In genomic region chr1:39196676-39197375, GRCm38 (mm10) we compare ENCODE assay signal across 10 mouse cellular contexts. TPM values are rescaled to one million over a fixed set of nuclear protein-coding genes. Genes with fewer than 3 reads are reported as not detected.
A peak's percentile ranks its signal among the peaks of the same experiment; 100 is the strongest.
DNase-seq lines count a peak whose midpoint lies in the region; ATAC-seq and TF ChIP-seq lines count a peak whose summit lies in the region.
"Had no signal": no experiment of that assay in that cellular context is flagged by ENCODE, and none has a peak within 500 bp of the region (broad histone marks: within the 10 kb centered on the region; RNA-seq: fewer than 3 reads in every experiment).

No protein-coding gene starts in this region.

- no peak for TF ChIP-seq CTCF in thymus, adult 2 months (IDR thresholded peaks at IDR 0.05; ENCODE audit: borderline replicate concordance, control insufficient read depth, extremely low read depth, insufficient read depth, low read length, poor library complexity)

- TF ChIP-seq POLR2A in thymus, adult 2 months (IDR thresholded peaks at IDR 0.05; ENCODE audit: control insufficient read depth, extremely low read depth, insufficient read depth, low read length, poor library complexity), result no peak

- H3K4me2 ChIP-seq in forebrain, embryonic 14.5 days (ENCODE audit: low read length), result no peak overlapping the region

- H3K9me3 ChIP-seq in forebrain, embryonic 14.5 days (replicated peaks; ENCODE audit: control insufficient read depth, low read length), result no peaks in the 10 kb centered on the region
- no peaks in the 10 kb centered on the region for H3K9me3 ChIP-seq in forebrain, embryonic 10.5 days

- peaks cover 39% of the 10 kb centered on the region for H3K27me3 ChIP-seq in forebrain, embryonic 14.5 days (replicated peaks; ENCODE audit: control insufficient read depth, insufficient read depth, low read length)
- peaks cover 57% of the 10 kb centered on the region for H3K27me3 ChIP-seq in forebrain, embryonic 10.5 days (ENCODE audit: poor library complexity, severe bottlenecking)
- H3K27me3 ChIP-seq in thymus, adult 2 months (ENCODE audit: control insufficient read depth, insufficient read depth, low read length), result peaks cover 11% of the 10 kb centered on the region

- peak; percentile 27 for DNase-seq in forebrain, embryonic 14.5 days (ENCODE audit: low spot score)
- no peak for DNase-seq in forebrain, embryonic 10.5 days (ENCODE audit: extremely low spot score, low spot score)
- DNase-seq in 3T3-L1 (ENCODE audit: low read depth, low spot score), result peak; percentile 66
- DNase-seq in adrenal gland, postnatal 10 days, result peak; percentile 67
- peak; percentile 64 for DNase-seq in lung, postnatal 10 days
- no peak for DNase-seq in gastrocnemius, postnatal 4 days (ENCODE audit: low spot score in 2 of 2)
- no peak for DNase-seq in thymus, adult 2 months
- DNase-seq in left cerebral cortex, postnatal 4 days, result no peak

- no peak for ATAC-seq in forebrain, embryonic 14.5 days

- no peak overlapping the region for H3K9ac ChIP-seq in forebrain, embryonic 14.5 days (ENCODE audit: low read length)

- no peak overlapping the region for H3K27ac ChIP-seq in forebrain, embryonic 14.5 days (ENCODE audit: low read depth, low read length)
- H3K27ac ChIP-seq in forebrain, embryonic 10.5 days, result no peak overlapping the region
- no peak overlapping the region for H3K27ac ChIP-seq in thymus, adult 2 months (ENCODE audit: control insufficient read depth, insufficient read depth, low read length)

- no peak overlapping the region for H3K4me3 ChIP-seq in forebrain, embryonic 14.5 days (ENCODE audit: low read depth, low read length)
- H3K4me3 ChIP-seq in forebrain, embryonic 10.5 days, result no peak overlapping the region
- no peak overlapping the region for H3K4me3 ChIP-seq in thymus, adult 2 months (ENCODE audit: control insufficient read depth, insufficient read depth, low read length)
- H3K4me3 ChIP-seq: myocyte had no signal

- intact Hi-C loops in left cerebral cortex, postnatal 4 days (cut with DNase I), result loop anchor here (10.0 kb wide), 1 partner anchor 118 kb away; no protein-coding TSS in a partner anchor

- peaks cover 6% of the 10 kb centered on the region for H3K4me1 ChIP-seq in forebrain, embryonic 14.5 days (ENCODE audit: control insufficient read depth, insufficient read depth, low read length)
- peaks cover 37% of the 10 kb centered on the region for H3K4me1 ChIP-seq in forebrain, embryonic 10.5 days
- H3K4me1 ChIP-seq in thymus, adult 2 months (replicated peaks; ENCODE audit: control insufficient read depth, insufficient read depth, low read length), result peaks cover 32% of the 10 kb centered on the region

- H3K36me3 ChIP-seq in forebrain, embryonic 14.5 days (ENCODE audit: control insufficient read depth, insufficient read depth, low read length), result no peaks in the 10 kb centered on the region
- no peaks in the 10 kb centered on the region for H3K36me3 ChIP-seq in forebrain, embryonic 10.5 days (replicated peaks)
- no peaks in the 10 kb centered on the region for H3K36me3 ChIP-seq in thymus, adult 2 months (ENCODE audit: control insufficient read depth, insufficient read depth, low read length)

- 51% methylated on average over 12 of the region's 12 CpGs for WGBS in forebrain, embryonic 14.5 days
- 69% methylated on average over 12 of the region's 12 CpGs for WGBS in forebrain, embryonic 10.5 days
- 44% methylated on average over 12 of the region's 12 CpGs for WGBS in thymus, adult 2 months

RNA-seq across cellular contexts. Expression of gene Npas2, which starts 3.3 kb away (rescaled TPM):
- polyA plus RNA-seq in forebrain, embryonic 14.5 days (2014; fragmentation: Nextera tagmentation; extraction: Ambion mirVana), result 0.27 and 0.89 TPM in 2 replicates
- 0.04 TPM in 1 of 2 replicates, not detected in the other for polyA plus RNA-seq in forebrain, embryonic 10.5 days (2016; fragmentation: Nextera tagmentation; extraction: Ambion mirVana)
- 1 to 10 TPM; 6.2 to 7.6 TPM for total RNA-seq in adrenal gland, postnatal 10 days (2021)
- total RNA-seq in gastrocnemius, postnatal 4 days (2021), result 1 to 10 TPM; 7.4 to 7.5 TPM
- 6.9 and 7.7 TPM in 2 replicates for polyA plus RNA-seq in thymus, adult 2 months (2012; rRNA removed)
- 10 to 100 TPM; 36.5 to 38.2 TPM for total RNA-seq in left cerebral cortex, postnatal 4 days (2021)
- total RNA-seq: MEL had no signal

Comparison
In these comparisons a context has a peak if more than half of its experiments do, and no peak if none do; other contexts are left out.
1. DNase-seq: peak in forebrain, embryonic 14.5 days (single experiment), 3T3-L1 (single experiment), adrenal gland, postnatal 10 days (single experiment) and lung, postnatal 10 days (single experiment); none in forebrain, embryonic 10.5 days (single experiment), gastrocnemius, postnatal 4 days (0 of 2), thymus, adult 2 months (single experiment) and left cerebral cortex, postnatal 4 days (single experiment).
2. RNA of gene Npas2, which starts 3.3 kb away (total RNA-seq): 36.5 to 38.2 TPM in left cerebral cortex, postnatal 4 days; 6.2 to 7.6 TPM in adrenal gland, postnatal 10 days and 7.4 to 7.5 TPM in gastrocnemius, postnatal 4 days; every median in the first group is over 4 times any median in the second.